Mouse (Mus musculus) left cerebral cortex, postnatal 10 days (tissue): Measurements from ENCODE around the gene Foxc1. TPM values are rescaled to one million over a fixed set of nuclear protein-coding genes. Genes with fewer than 3 reads are reported as not detected.
A peak's percentile ranks its signal among the peaks of the same experiment; 100 is the strongest.

ENCODE experiments used
- DNase-seq, 2 experiments: peaks; one replicate each; pipeline ENCODE4 v3.0.0; 2021 to 2022; ENCODE audit warnings: low spot score in 2 of 2, mixed read lengths in 1 of 2; ENCODE audit errors: extremely low spot score in 1 of 2
- intact Hi-C: fragments of 180-260 bp; cut with DNase I; formaldehyde crosslinking; loops from one replicate; pipeline ENCODE4 v1.15.1; 2025
- total RNA-seq, 2 experiments: library from RNA; stranded (reverse); gene quantifications; 2 replicates each; pipeline ENCODE4 v1.2.3; 2021

Foxc1 gene
- total RNA-seq, 2 experiments from 2014 or later, result 5.5 to 6.7 TPM

GRCm38 (mm10) chr13:31820587-31821017, 14.2 kb downstream of the Foxc1 start:
- DNase-seq, result peak in 1 of 2 experiments; percentile 58
- intact Hi-C loops, result no loop called here

DNA sequence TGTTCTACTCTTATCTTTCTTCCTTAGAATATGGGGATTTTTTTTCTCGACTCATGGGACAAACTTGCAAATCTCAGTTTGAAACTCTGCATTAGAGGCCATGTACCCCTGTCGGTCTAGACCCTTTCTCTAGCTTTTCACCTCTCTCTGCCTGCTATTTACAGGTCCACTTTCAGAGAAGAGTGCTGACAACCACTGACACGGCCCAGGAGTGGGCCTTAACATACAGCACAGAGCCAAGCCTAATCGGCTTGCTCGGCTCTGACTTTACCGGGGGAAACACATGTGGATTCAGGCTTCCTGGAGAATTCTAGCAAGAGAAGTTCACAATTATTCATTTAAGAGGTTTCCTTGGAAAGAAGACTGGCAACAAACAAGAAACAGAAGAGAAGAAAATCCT, 14.6 kb downstream of the Foxc1 start:
- intact Hi-C loops, result no loop called here
- no peak for DNase-seq

GRCm38 (mm10) chr13:31823316-31823715, 16.9 kb downstream of the Foxc1 start:
- DNase-seq, result peak in 1 of 2 experiments; percentile 38
- intact Hi-C loops, result no loop called here

- intact Hi-C loops, result no loop called here
Measured at GRCm38 (mm10) chr13:31825180-31825579, 18.7 kb downstream of the Foxc1 start.

DNA sequence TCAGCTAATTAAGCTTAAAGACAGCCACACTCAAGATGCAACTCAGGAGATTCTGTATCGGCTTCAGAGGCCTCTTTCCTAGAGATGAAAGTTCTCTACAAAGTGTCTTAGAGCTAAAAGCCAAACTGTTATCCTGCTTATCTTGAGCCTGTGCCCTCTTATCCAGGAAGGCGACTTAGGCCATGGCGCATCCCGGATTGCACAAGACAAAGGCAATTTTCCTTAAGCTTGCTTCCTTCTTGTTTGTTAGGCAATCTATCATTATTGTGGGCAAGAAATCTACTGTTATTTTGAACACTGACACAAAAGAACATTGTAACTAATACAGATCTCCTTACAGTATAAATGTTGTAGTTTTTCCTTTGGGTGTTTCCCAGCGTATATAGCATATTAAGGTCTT, 20.7 kb downstream of the Foxc1 start:
- intact Hi-C loops, result no loop called here
- no peak for DNase-seq

More at GRCm38 (mm10) chr13:31825180-31825579, 18.7 kb downstream of the Foxc1 start:
- no peak for DNase-seq

DNA sequence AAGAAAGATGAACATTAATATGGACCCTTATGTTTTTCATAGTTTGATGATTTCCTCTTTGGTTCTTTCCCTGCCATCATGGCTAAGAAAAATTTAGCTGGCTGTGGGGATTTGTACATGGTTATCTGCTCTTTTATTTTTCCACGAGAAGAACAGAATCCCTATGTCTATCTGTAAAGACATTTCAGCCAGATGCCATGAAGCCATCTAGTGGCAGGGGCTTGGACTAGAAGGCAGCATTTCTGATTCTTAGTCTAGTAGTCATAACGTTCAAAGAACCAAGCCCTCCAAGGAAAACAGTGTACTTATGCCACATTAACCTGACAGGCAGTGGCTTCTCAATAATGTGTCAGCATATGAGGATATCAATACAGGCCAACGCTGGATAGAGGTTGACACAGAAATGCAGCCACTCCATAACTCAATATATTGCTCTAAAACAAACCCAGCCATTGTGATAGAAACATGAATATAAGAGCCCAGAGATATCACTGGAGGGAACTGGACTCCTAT, 21.4 kb downstream of the Foxc1 start:
- intact Hi-C loops, result no loop called here
- DNase-seq, result no peak

DNA sequence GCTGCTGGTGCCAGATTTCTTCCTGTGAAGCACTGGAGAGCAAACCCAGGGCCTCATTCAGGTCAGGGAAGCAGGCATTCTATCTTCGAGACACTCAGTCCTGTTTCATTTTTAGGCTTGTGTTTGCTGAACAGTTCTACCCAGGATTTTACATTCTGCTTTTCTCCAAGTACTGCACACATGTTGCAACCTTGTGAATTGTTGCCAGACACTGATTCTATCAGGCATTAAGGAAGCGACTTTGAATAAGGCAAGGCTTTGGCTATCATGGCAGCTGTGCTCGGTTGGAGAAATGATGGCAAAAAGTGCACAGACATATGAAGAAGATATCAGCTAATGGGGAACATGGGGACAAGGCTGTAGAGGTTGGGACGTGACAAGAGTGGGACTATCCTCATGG, 22.0 kb downstream of the Foxc1 start:
- DNase-seq, result no peak
- intact Hi-C loops, result no loop called here

- DNase-seq, result peak in 1 of 2 experiments; percentile 76
- intact Hi-C loops, result no loop called here
Measured at GRCm38 (mm10) chr13:31830332-31830731, 23.9 kb downstream of the Foxc1 start.

DNA sequence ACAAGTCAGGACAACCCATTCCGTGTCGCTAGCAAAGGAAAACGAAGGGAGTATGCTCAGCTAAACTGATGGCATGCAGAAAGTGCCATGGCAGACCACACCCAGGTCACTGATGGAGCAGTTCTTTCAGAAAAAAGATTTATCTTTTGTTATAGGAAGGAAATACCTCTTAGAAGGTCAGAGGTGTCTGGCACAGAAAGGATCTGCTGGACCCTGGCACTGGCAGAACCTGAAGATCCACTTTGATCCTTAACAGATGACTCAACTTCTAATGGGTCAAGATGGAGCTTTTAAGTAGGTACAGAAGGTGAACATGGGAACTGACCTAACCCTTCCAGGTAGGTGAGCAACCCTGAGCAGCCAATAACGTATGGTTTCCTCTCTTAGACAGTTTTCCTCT, 29.4 kb downstream of the Foxc1 start:
- DNase-seq, result no peak
- intact Hi-C loops, result no loop called here

DNA sequence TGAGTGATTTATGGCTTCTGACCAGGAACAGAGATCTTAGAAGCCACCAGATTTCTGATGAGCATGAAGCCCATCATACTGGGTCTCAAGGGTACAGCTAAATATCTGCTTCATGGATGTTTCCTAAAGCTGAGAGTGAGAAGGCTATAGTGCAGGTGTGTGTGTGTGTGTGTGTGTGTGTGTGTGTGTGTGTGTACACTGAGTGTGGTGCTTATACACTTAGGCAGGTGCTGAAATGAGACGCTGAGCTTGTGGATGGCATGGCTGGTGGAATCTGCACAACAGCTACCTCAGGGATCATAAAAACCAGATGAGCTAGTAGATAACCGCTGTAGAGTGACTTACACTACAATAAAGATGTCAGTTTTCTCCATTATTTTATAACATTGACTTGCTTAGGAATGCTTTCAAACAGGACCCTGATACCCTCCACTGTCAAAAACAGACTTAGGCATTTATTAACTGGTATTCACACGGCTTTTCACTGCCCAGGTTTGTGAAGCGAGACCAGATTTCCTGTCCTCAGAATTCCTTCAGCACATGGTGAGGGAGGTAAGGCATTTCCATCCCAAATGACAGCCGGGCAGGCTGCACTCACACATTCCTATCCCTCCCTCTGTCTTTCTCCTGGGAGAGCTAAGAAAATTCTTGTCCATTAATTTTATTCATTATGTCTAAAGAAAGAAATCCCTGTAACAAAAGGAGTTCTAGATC, 43.0 kb downstream of the Foxc1 start:
- no peak for DNase-seq
- intact Hi-C loops, result no loop called here

DNA sequence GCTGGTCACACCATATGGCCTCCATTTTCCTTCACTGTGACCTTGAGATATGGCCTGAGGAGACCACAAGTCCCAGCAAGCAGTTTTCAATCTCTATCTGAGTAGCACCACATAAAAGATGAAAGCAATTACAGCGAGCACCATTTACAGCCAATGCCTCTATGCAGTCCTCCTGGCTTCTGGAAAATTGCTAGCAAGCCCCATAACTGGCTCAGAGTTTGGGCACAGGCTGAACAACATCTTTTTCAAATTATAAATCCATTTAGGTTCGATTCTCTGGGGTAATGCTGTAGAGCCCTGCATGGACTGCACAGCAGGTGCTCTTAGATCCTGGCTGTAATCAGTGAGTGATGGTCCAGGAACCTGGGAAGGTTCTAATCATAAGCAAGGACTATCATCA, 47.1 kb downstream of the Foxc1 start:
- DNase-seq, result no peak
- intact Hi-C loops, result no loop called here

DNA sequence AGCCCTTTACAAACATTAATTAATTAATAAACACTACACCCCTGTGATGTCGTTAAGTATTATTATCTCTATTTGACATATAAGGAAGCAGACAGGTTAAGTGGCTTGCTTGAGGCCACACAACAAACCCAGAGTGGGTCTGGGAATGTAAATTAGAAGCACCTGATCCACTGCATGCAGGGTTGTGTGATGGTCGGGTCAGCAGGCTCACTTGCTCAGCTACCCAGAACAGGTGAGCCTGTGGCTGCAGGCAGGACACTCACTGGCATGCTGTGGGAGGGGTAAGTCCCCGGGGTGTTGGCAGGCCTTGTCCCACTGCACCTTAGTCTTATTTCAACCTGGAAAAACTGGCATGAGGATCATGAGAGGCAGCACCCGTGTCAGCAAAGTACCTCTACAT, 47.6 kb downstream of the Foxc1 start:
- DNase-seq, result no peak

GRCm38 (mm10) chr13:31860200-31860599, 53.8 kb downstream of the Foxc1 start:
- intact Hi-C loops, result no loop called here
- no peak for DNase-seq

More for the DNA sequence above, 47.6 kb downstream of the Foxc1 start:
- intact Hi-C loops, result no loop called here

Other genes with a start within 250 kb of the Foxc1 start
- 1 to 10 TPM; 1.2 to 1.3 TPM for gene A530084C06Rik, start 247.3 kb upstream of the Foxc1 start, total RNA-seq
- 10 to 100 TPM in 1 of 2 experiments, 1 to 10 TPM in 1; 8.2 to 10.2 TPM for gene Foxf2, start 180.8 kb upstream of the Foxc1 start, total RNA-seq